Mouse (Mus musculus) T-helper 1 cell (primary cell): Measurements from ENCODE around the gene Chst14.

Experiments
- in situ Hi-C: fragments of 300-600 bp; cut with MboI, MseI; formaldehyde crosslinking; loops from one replicate; pipeline ENCODE4 v1.15.1; 2025; ENCODE audit warnings: high pct_unique_total_duplicates

Chst14 gene

GRCm38 (mm10) chr2:118963007-118963675 lies 36.8 kb downstream of the Chst14 start:
- in situ Hi-C loops = no loop called here

DNA sequence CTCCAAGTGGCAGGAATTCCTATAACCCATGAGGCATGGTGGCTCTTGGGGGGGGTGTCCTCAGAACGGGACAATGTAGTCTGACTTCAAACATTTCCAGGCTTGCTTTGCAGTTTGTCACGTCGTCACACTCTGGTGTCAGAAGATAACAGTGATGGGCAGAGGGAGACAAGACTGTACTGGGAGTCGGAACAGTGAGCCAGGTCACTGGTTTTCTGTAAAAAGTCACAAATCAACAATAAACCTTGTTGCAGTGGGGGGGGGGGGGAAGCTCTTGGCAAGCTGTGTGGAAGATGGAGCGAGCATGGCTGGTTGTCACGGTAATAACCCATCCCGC lies 37.3 kb downstream of the Chst14 start:
- in situ Hi-C loops = no loop called here

- in situ Hi-C loops = no loop called here
Measured at GRCm38 (mm10) chr2:118969585-118970147, 43.4 kb downstream of the Chst14 start.

- in situ Hi-C loops = no loop called here
Measured at GRCm38 (mm10) chr2:118972048-118972447, 45.8 kb downstream of the Chst14 start.

DNA sequence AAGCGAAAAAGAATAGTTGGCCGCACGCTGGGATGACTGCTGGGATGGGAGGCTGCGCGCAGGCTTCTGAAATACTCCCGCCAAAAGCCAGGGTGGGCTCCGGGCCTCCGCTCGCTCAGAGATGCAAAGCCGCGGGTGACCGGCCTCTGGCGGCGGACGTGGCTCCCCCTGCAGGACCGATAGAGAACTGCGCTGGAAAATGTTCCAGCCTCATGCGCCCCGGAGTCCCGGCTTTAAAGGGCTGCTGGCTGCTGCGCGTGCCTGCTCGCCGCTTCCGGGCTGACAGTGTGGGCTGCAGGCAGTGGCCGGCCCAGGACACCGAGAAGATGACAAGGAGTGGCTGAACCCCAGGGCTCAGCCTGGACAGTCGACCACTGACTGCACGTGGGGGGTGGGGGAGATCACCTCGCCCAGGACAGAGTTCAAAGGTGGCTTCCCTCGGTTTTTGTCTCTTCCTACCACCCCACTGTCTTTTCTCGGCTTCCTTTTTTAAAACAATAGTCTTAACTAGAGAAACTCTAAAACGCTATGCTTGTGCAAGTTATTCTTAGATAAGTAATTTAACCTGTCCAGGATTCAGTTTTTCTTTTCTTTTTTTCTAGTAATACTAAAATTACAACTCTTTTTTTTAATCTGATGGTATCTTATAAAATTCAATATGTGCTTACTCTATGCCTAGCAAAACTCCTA lies 46.5 kb downstream of the Chst14 start:
- in situ Hi-C loops = no loop called here

GRCm38 (mm10) chr2:118975855-118976254 lies 49.6 kb downstream of the Chst14 start:
- in situ Hi-C loops = loop anchor here (5.0 kb wide), 1 partner anchor 79 kb away; no protein-coding TSS in a partner anchor

- in situ Hi-C loops = loop anchor here (5.0 kb wide), 1 partner anchor 79 kb away; no protein-coding TSS in a partner anchor
Measured at GRCm38 (mm10) chr2:118976282-118976929, 50.1 kb downstream of the Chst14 start.

- in situ Hi-C loops = loop anchor here (5.0 kb wide), 1 partner anchor 80 kb away; no protein-coding TSS in a partner anchor
Measured at GRCm38 (mm10) chr2:118976941-118977340, 50.6 kb downstream of the Chst14 start.

DNA sequence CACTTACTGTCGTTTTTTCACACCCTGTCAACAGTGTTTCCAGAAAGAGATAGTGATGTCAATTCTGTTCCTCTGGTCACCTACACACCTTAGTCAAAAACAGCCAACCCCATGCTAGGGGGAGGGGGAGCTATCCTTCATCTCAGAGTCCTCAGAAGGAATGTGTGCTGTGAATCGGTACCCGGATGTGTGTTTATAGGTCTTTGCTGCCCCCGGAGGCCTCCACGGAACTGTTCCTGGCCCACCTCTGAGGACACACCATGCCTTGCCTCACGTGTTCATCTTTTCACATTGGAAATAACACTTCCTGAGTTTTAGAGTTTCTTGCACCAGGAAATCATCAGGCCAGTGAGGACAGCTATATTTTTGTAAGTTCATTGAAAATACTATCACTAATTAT lies 51.8 kb downstream of the Chst14 start:
- in situ Hi-C loops = loop anchor here (5.0 kb wide), 1 partner anchor 81 kb away; no protein-coding TSS in a partner anchor
